34 mouse cellular contexts compared by ENCODE assay signal in genomic region chr8:3646824-3647531, GRCm38 (mm10). TPM values are rescaled to one million over a fixed set of nuclear protein-coding genes. Genes with fewer than 3 reads are reported as not detected.
DNase-seq lines count a peak whose midpoint lies in the region; ATAC-seq and TF ChIP-seq lines count a peak whose summit lies in the region.
"Had no signal": no experiment of that assay in that cellular context is flagged by ENCODE, and none has a peak within 500 bp of the region (broad histone marks: within the 10 kb centered on the region; RNA-seq: fewer than 3 reads in every experiment).

No protein-coding gene starts in this region.

- DNase-seq in adrenal gland, postnatal 14 days: peak; percentile 27
- no peak for DNase-seq in adrenal gland, adult 8-10 months
- peak; percentile 77 for DNase-seq in lung, postnatal 0 days (ENCODE audit: low spot score)
- DNase-seq in lung, postnatal 14 days: no peak
- DNase-seq in adipocyte (ENCODE audit: low spot score): peak; percentile 98
- DNase-seq in neural tube, embryonic 10.5 days (ENCODE audit: extremely low spot score, low spot score): no peak
- DNase-seq: cerebellum, adult 8-10 months; cerebellum, postnatal 36 days; embryo, embryonic 11 days; gastrocnemius, postnatal 10 days; heart, adult 11 months; kidney, adult 9 months; midbrain, embryonic 14.5 days; retina, postnatal 1 day; right cerebral cortex, postnatal 25 days; spleen, adult 18-20 months; thymus, postnatal 14 days had no signal

- peak; percentile 56 for ATAC-seq in lung, postnatal 0 days
- ATAC-seq in megakaryocyte, adult 5-6 weeks (ENCODE audit: poor library complexity, severe bottlenecking): peak; percentile 4; the same call in 1 of the 2 replicates
- ATAC-seq: CD4-positive, CD25-positive, alpha-beta regulatory T cell, adult 4 months; forebrain, embryonic 15.5 days had no signal

- no peaks in the 10 kb centered on the region for H3K9me3 ChIP-seq in lung, postnatal 0 days (ENCODE audit: low read length)
- H3K9me3 ChIP-seq: embryonic facial prominence, embryonic 15.5 days; forebrain, embryonic 15.5 days; hindbrain, embryonic 15.5 days; neural tube, embryonic 13.5 days had no signal

- H3K9ac ChIP-seq in lung, postnatal 0 days (replicated peaks; ENCODE audit: low read depth): no peak overlapping the region
- H3K9ac ChIP-seq: embryonic facial prominence, embryonic 15.5 days; forebrain, embryonic 15.5 days; hindbrain, embryonic 15.5 days; neural tube, embryonic 13.5 days had no signal

- no peak overlapping the region for H3K4me2 ChIP-seq in lung, postnatal 0 days (replicated peaks; ENCODE audit: low read depth, low read length)
- H3K4me2 ChIP-seq: embryonic facial prominence, embryonic 15.5 days; forebrain, embryonic 15.5 days; heart, embryonic 11.5 days; hindbrain, embryonic 15.5 days; neural tube, embryonic 13.5 days had no signal

- H3K36me3 ChIP-seq in lung, postnatal 0 days (ENCODE audit: insufficient read depth, low read length): no peaks in the 10 kb centered on the region
- H3K36me3 ChIP-seq: embryonic facial prominence, embryonic 15.5 days; forebrain, embryonic 15.5 days; hindbrain, embryonic 15.5 days; neural tube, embryonic 13.5 days had no signal

- H3K27me3 ChIP-seq in lung, postnatal 0 days (replicated peaks; ENCODE audit: insufficient read depth, low read length): no peaks in the 10 kb centered on the region
- H3K27me3 ChIP-seq: embryonic facial prominence, embryonic 15.5 days; forebrain, embryonic 15.5 days; hindbrain, embryonic 15.5 days; neural tube, embryonic 13.5 days had no signal

- WGBS in lung, postnatal 0 days: 65% methylated on average over 6 of the region's 6 CpGs

- H3K4me3 ChIP-seq in lung, postnatal 0 days (ENCODE audit: low read depth, low read length): no peak overlapping the region
- H3K4me3 ChIP-seq: embryonic facial prominence, embryonic 15.5 days; forebrain, embryonic 15.5 days; hindbrain, embryonic 15.5 days; left cerebral cortex, adult 2 months; neural tube, embryonic 13.5 days had no signal

- peak overlapping the region; percentile 62; the same call in 1 of the 2 replicates for H3K27ac ChIP-seq in lung, postnatal 0 days (ENCODE audit: low read length)
- H3K27ac ChIP-seq: embryonic facial prominence, embryonic 15.5 days; forebrain, embryonic 15.5 days; hindbrain, embryonic 15.5 days; left cerebral cortex, adult 2 months; neural tube, embryonic 13.5 days had no signal

- no peak for TF ChIP-seq CTCF in lung, postnatal 0 days (IDR thresholded peaks at IDR 0.05)

- peak; percentile 59; the same call in 1 of the 2 replicates for TF ChIP-seq EP300 in lung, postnatal 0 days (IDR thresholded peaks at IDR 0.05)

- H3K4me1 ChIP-seq in lung, postnatal 0 days (ENCODE audit: insufficient read depth, low read depth, low read length): no peaks in the 10 kb centered on the region
- H3K4me1 ChIP-seq: embryonic facial prominence, embryonic 15.5 days; forebrain, embryonic 15.5 days; hindbrain, embryonic 15.5 days; neural tube, embryonic 13.5 days had no signal

RNA-seq across cellular contexts. Expression of gene Retn, which starts 8.6 kb away (rescaled TPM):
- 9.5 and 19.9 TPM in 2 replicates for total RNA-seq in adrenal gland, postnatal 14 days (2021)
- total RNA-seq in adrenal gland, adult 8-10 months (2022): 100 to 1,000 TPM in 3 of 4 experiments, 10 to 100 TPM in 1; 50.2 to 152 (median 108) TPM
- polyA plus RNA-seq in lung, postnatal 0 days (2015; fragmentation: Nextera tagmentation; extraction: Ambion mirVana): not detected in 2 replicates
- 0.22 TPM in 1 of 2 replicates, not detected in the other for total RNA-seq in megakaryocyte, adult 5-6 weeks (2015)
- 0.45 and 0.59 TPM in 2 replicates for total RNA-seq in megakaryocyte, adult 5-6 weeks (2017)
- total RNA-seq: hematopoietic stem cell, adult 5-6 weeks; megakaryocyte-erythroid progenitor cell, adult 5-6 weeks had no signal
- polyA plus RNA-seq: CD4-positive, CD25-positive, alpha-beta regulatory T cell, adult 4 months; embryonic facial prominence, embryonic 15.5 days; forebrain, embryonic 15.5 days; heart, embryonic 11.5 days; heart, postnatal 0 days; liver, embryonic 16.5 days; midbrain, embryonic 14.5 days had no signal

RNA-seq across cellular contexts. Expression of gene Stxbp2, which starts 16.2 kb away (rescaled TPM):
- 79.6 and 116 TPM in 2 replicates for total RNA-seq in adrenal gland, postnatal 14 days (2021)
- total RNA-seq in adrenal gland, adult 8-10 months (2022): 100 to 1,000 TPM in 2 of 4 experiments, 10 to 100 TPM in 2; 76.2 to 107 (median 99.8) TPM
- polyA plus RNA-seq in lung, postnatal 0 days (2015; fragmentation: Nextera tagmentation; extraction: Ambion mirVana): 87.1 and 94.2 TPM in 2 replicates
- 160 and 188 TPM in 2 replicates for total RNA-seq in megakaryocyte, adult 5-6 weeks (2015)
- total RNA-seq in megakaryocyte, adult 5-6 weeks (2017): 148 and 205 TPM in 2 replicates

RNA-seq across cellular contexts. Expression of gene Mcemp1, which starts 18.6 kb away (rescaled TPM):
- 0.37 and 0.75 TPM in 2 replicates for total RNA-seq in adrenal gland, postnatal 14 days (2021)
- under 1 TPM in 3 of 4 experiments, not detected in 1; 0.17 to 0.40 (median 0.26) TPM for total RNA-seq in adrenal gland, adult 8-10 months (2022)
- polyA plus RNA-seq in lung, postnatal 0 days (2015; fragmentation: Nextera tagmentation; extraction: Ambion mirVana): 19.3 and 20.2 TPM in 2 replicates
- 240 and 256 TPM in 2 replicates for total RNA-seq in megakaryocyte, adult 5-6 weeks (2015)
- 223 and 233 TPM in 2 replicates for total RNA-seq in megakaryocyte, adult 5-6 weeks (2017)
- total RNA-seq: megakaryocyte-erythroid progenitor cell, adult 5-6 weeks had no signal
- polyA plus RNA-seq: CD4-positive, CD25-positive, alpha-beta regulatory T cell, adult 4 months; heart, embryonic 11.5 days had no signal

RNA-seq across cellular contexts. Expression of gene Pcp2, which starts 21.6 kb away (rescaled TPM):
- not detected in 2 replicates for total RNA-seq in adrenal gland, postnatal 14 days (2021)
- total RNA-seq in adrenal gland, adult 8-10 months (2022): not detected
- 0.08 TPM in 1 of 2 replicates, not detected in the other for polyA plus RNA-seq in lung, postnatal 0 days (2015; fragmentation: Nextera tagmentation; extraction: Ambion mirVana)
- not detected in 2 replicates for total RNA-seq in megakaryocyte, adult 5-6 weeks (2015)
- total RNA-seq in megakaryocyte, adult 5-6 weeks (2017): not detected in 2 replicates
- total RNA-seq: gastrocnemius, postnatal 10 days; hematopoietic stem cell, adult 5-6 weeks; layer of hippocampus, postnatal 10 days; left cerebral cortex, adult 2 months; left cerebral cortex, postnatal 36 days; megakaryocyte-erythroid progenitor cell, adult 5-6 weeks had no signal
- polyA plus RNA-seq: CD4-positive, CD25-positive, alpha-beta regulatory T cell, adult 4 months; heart, postnatal 0 days; intestine, embryonic 14.5 days; large intestine, adult 2 months; limb, embryonic 14.5 days; neural tube, embryonic 13.5 days had no signal

RNA-seq across cellular contexts. Expression of gene Fcor, which starts 25.2 kb away (rescaled TPM):
- total RNA-seq in adrenal gland, postnatal 14 days (2021): 26.9 and 29.5 TPM in 2 replicates
- 10 to 100 TPM in 3 of 4 experiments, 1 to 10 TPM in 1; 8.1 to 26.3 (median 22.4) TPM for total RNA-seq in adrenal gland, adult 8-10 months (2022)
- polyA plus RNA-seq in lung, postnatal 0 days (2015; fragmentation: Nextera tagmentation; extraction: Ambion mirVana): 6.9 and 9.1 TPM in 2 replicates
- 14.4 and 15.0 TPM in 2 replicates for total RNA-seq in megakaryocyte, adult 5-6 weeks (2015)
- 6.3 and 22.9 TPM in 2 replicates for total RNA-seq in megakaryocyte, adult 5-6 weeks (2017)
- total RNA-seq: hematopoietic stem cell, adult 5-6 weeks had no signal
- polyA plus RNA-seq: CD4-positive, CD25-positive, alpha-beta regulatory T cell, adult 4 months had no signal

Comparison
In these comparisons a context has a peak if more than half of its experiments do, and no peak if none do; other contexts are left out.
1. DNase-seq: peak in adrenal gland, postnatal 14 days (single experiment), lung, postnatal 0 days (single experiment) and adipocyte (single experiment); none in adrenal gland, adult 8-10 months (single experiment), lung, postnatal 14 days (single experiment) and neural tube, embryonic 10.5 days (single experiment).
2. RNA of gene Mcemp1, which starts 18.6 kb away (total RNA-seq): 223 to 256 TPM in megakaryocyte, adult 5-6 weeks; 0.37 to 0.75 TPM in adrenal gland, postnatal 14 days and 0.17 to 0.40 TPM in adrenal gland, adult 8-10 months; every median in the first group is over 100 times any median in the second.